Mouse (Mus musculus) sigmoid colon, adult 10 weeks (tissue): ENCODE results near the gene Zfyve9. TPM values are rescaled to one million over a fixed set of nuclear protein-coding genes. Genes with fewer than 3 reads are reported as not detected.

Source experiments
- polyA plus RNA-seq: library from polyadenylated mRNA; stranded (reverse); fragments of 350-450 nt; fragmentation: Illumina TruSeq; extraction: RNeasy Lipid Tissue Mini Kit (QIAGEN cat#74804); gene quantifications from one replicate; pipeline ENCODE4 v1.2.3, GENCODE M21; 2014; ENCODE audit warnings: low read depth, low replicate concordance

The Zfyve9 gene
- 28.0 TPM for polyA plus RNA-seq

GRCm38 (mm10) chr4:108780057-108780863, at the start of gene Zfyve9:
Gene Zfyve9, minus strand, starts transcription at chr4:108780798.

DNA sequence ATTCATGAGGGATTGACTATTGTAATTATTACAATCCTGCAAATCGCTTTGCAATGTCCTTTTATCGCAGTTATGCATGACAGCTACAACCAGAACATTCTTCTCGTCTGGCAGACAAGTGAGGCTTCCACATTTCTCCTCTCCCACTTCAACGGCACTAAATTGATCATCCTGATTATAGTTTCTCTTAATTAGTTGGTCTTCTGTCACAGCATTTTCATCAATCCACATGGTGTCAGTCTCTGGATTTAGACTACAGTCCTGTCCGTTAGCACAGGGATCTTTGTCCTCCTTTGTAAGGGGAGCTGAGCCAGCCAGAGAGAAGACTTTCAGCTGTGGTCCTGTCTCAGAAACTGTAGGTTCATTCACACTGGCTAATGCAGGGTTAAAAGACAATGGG, 61.2 kb downstream of the Zfyve9 start, which contains the start of gene 3110021N24Rik:
Gene 3110021N24Rik, plus strand, starts transcription at position 301 of the 400 bp plus-strand sequence.

DNA sequence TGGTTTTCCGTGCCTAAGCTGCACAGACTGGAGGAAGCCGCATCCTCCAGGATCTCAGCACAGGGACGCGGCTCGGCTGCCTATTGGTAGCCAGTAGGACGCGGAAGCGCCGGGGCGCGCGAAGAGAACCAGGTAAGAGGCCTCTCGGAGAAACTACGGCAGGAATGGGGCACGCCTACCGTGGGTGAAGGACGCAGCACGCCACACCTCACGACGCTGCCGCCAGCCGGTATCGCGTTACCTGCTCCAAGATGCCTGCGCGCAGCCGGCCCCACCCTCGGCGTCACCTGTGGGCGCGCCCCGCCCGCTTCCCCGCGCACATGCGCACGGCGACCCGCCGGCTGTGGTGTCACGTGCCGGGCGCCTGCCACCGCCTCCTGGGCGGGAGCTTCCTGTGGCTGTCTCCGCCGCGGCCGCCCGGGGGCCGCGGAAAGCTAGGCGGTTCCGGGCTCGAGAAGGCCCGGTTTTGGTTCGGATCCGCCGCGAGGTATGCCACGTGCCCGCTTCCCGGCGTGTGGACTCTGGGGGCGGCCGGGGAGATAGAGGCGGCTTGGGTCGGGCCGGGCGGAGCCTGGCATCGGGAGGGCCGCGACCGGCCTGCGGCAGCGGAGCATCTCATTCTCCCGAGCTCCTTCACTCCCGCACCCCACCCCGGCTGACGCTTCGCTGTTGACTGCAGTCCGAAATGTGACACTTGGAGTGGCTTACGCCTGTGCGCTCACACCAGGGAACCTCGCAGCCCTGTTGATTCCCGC, 160.8 kb downstream of the Zfyve9 start, which contains the start of gene Cc2d1b:
Gene Cc2d1b, plus strand, starts transcription at position 354 of the 755 bp plus-strand sequence.

Other genes starting within 250 kb of the Zfyve9 start
- gene Prpf38a, start 201.5 kb downstream of the Zfyve9 start, polyA plus RNA-seq = 68.6 TPM
- gene Orc1, start 201.4 kb downstream of the Zfyve9 start, polyA plus RNA-seq = 6.3 TPM
- gene Cc2d1b, start 160.9 kb downstream of the Zfyve9 start, polyA plus RNA-seq = 64.3 TPM
- 1.7 TPM for gene 3110021N24Rik, start 61.1 kb downstream of the Zfyve9 start, polyA plus RNA-seq
- gene Btf3l4, start 52.8 kb upstream of the Zfyve9 start, polyA plus RNA-seq = 219 TPM
- gene Txndc12, start 53.8 kb upstream of the Zfyve9 start, polyA plus RNA-seq = 47.0 TPM
- 15.6 TPM for gene Kti12, start 67.0 kb upstream of the Zfyve9 start, polyA plus RNA-seq
- not detected for gene A730015C16Rik, start 67.8 kb upstream of the Zfyve9 start, polyA plus RNA-seq
- gene Rab3b, start 98.3 kb upstream of the Zfyve9 start, polyA plus RNA-seq = 3.9 TPM
- 368 TPM for gene Nrd1, start 219.9 kb upstream of the Zfyve9 start, polyA plus RNA-seq